Mouse (Mus musculus): Measurements from ENCODE around the gene Dpysl4. TPM values are rescaled to one million over a fixed set of nuclear protein-coding genes. Genes with fewer than 3 reads are reported as not detected.

Dpysl4 gene
- polyA plus RNA-seq, 1 experiment from 2014 or later: 10.2 TPM

GRCm38 (mm10) chr7:139096399-139096798, 10.6 kb downstream of the Dpysl4 start:
- no peak overlapping the region for H3K27ac ChIP-seq (ENCODE audit: low read depth)
- no peak overlapping the region for H3K4me3 ChIP-seq (ENCODE audit: low read depth, low read length)
- DNase-seq (no peak), ATAC-seq (ENCODE audit: insufficient read depth) (no peak)
- no peaks in the 10 kb centered on the region for H3K36me3 ChIP-seq (ENCODE audit: insufficient read depth)
- 79% methylated on average over 6 of the region's 6 CpGs for WGBS
- no peak for TF ChIP-seq CTCF (IDR thresholded peaks at IDR 0.05; ENCODE audit: low read depth)
- no peak overlapping the region for H3K4me2 ChIP-seq
- no peak overlapping the region for H3K9ac ChIP-seq
- no peaks in the 10 kb centered on the region for H3K27me3 ChIP-seq (ENCODE audit: insufficient read depth, low read length)
- H3K9me3 ChIP-seq (ENCODE audit: low read depth, low read length): no peaks in the 10 kb centered on the region
- H3K4me1 ChIP-seq (ENCODE audit: insufficient read depth): no peaks in the 10 kb centered on the region

GRCm38 (mm10) chr7:139100531-139101095, 14.8 kb downstream of the Dpysl4 start:
- DNase-seq (no peak), ATAC-seq (ENCODE audit: insufficient read depth) (no peak)
- Histone ChIP-seq H3K27ac (ENCODE audit: low read depth) (no peak overlapping the region), H3K9me3 (ENCODE audit: low read depth, low read length) (no peaks in the 10 kb centered on the region), H3K9ac (no peak overlapping the region), H3K4me2 (no peak overlapping the region), H3K4me1 (ENCODE audit: insufficient read depth) (no peaks in the 10 kb centered on the region), H3K36me3 (ENCODE audit: insufficient read depth) (no peaks in the 10 kb centered on the region), H3K4me3 (ENCODE audit: low read depth, low read length) (no peak overlapping the region), H3K27me3 (ENCODE audit: insufficient read depth, low read length) (no peaks in the 10 kb centered on the region)
- 69% methylated on average over 12 of the region's 12 CpGs for WGBS
- TF ChIP-seq CTCF (IDR thresholded peaks at IDR 0.05; ENCODE audit: low read depth): no peak

- no peak for ATAC-seq (ENCODE audit: insufficient read depth)
- no peak for TF ChIP-seq CTCF (IDR thresholded peaks at IDR 0.05; ENCODE audit: low read depth)
These were observed 15.5 kb downstream of the Dpysl4 start for GRCm38 (mm10) chr7:139101286-139101804.

GRCm38 (mm10) chr7:139101826-139102225, 16.0 kb downstream of the Dpysl4 start:
- 68% methylated on average over 3 of the region's 3 CpGs for WGBS
- no peak for ATAC-seq (ENCODE audit: insufficient read depth)
- TF ChIP-seq CTCF (IDR thresholded peaks at IDR 0.05; ENCODE audit: low read depth): no peak

More at GRCm38 (mm10) chr7:139101286-139101804, 15.5 kb downstream of the Dpysl4 start:
- Histone ChIP-seq H3K27me3 (ENCODE audit: insufficient read depth, low read length) (no peaks in the 10 kb centered on the region), H3K27ac (ENCODE audit: low read depth) (no peak overlapping the region), H3K9ac (no peak overlapping the region), H3K4me2 (no peak overlapping the region), H3K9me3 (ENCODE audit: low read depth, low read length) (no peaks in the 10 kb centered on the region), H3K36me3 (ENCODE audit: insufficient read depth) (no peaks in the 10 kb centered on the region), H3K4me3 (ENCODE audit: low read depth, low read length) (no peak overlapping the region), H3K4me1 (ENCODE audit: insufficient read depth) (no peaks in the 10 kb centered on the region)
- WGBS: 76% methylated on average over 10 of the region's 10 CpGs
- DNase-seq: no peak

GRCm38 (mm10) chr7:139103960-139104381, 18.2 kb downstream of the Dpysl4 start:
- H3K9ac ChIP-seq: no peak overlapping the region
- H3K4me2 ChIP-seq: no peak overlapping the region
- no peaks in the 10 kb centered on the region for H3K27me3 ChIP-seq (ENCODE audit: insufficient read depth, low read length)
- DNase-seq (no peak), ATAC-seq (ENCODE audit: insufficient read depth) (0 out of 2 replicates have a peak, but pooled peaks have one; percentile 38)
- no peaks in the 10 kb centered on the region for H3K36me3 ChIP-seq (ENCODE audit: insufficient read depth)
- no peak overlapping the region for H3K4me3 ChIP-seq (ENCODE audit: low read depth, low read length)
- no peaks in the 10 kb centered on the region for H3K4me1 ChIP-seq (ENCODE audit: insufficient read depth)
- peak; percentile 28; the same call in 1 of the 2 replicates for TF ChIP-seq CTCF (IDR thresholded peaks at IDR 0.05; ENCODE audit: low read depth)
- no peaks in the 10 kb centered on the region for H3K9me3 ChIP-seq (ENCODE audit: low read depth, low read length)
- 54% methylated on average over 10 of the region's 10 CpGs for whole genome bisulfite sequencing
- H3K27ac ChIP-seq (ENCODE audit: low read depth): no peak overlapping the region

More at GRCm38 (mm10) chr7:139101826-139102225, 16.0 kb downstream of the Dpysl4 start:
- Histone ChIP-seq H3K9me3 (ENCODE audit: low read depth, low read length) (no peaks in the 10 kb centered on the region), H3K27me3 (ENCODE audit: insufficient read depth, low read length) (no peaks in the 10 kb centered on the region), H3K36me3 (ENCODE audit: insufficient read depth) (no peaks in the 10 kb centered on the region), H3K4me3 (ENCODE audit: low read depth, low read length) (no peak overlapping the region), H3K9ac (no peak overlapping the region), H3K27ac (ENCODE audit: low read depth) (no peak overlapping the region), H3K4me1 (ENCODE audit: insufficient read depth) (no peaks in the 10 kb centered on the region), H3K4me2 (no peak overlapping the region)
- DNase-seq: no peak

GRCm38 (mm10) chr7:139105076-139105475, 19.3 kb downstream of the Dpysl4 start:
- Histone ChIP-seq H3K9me3 (ENCODE audit: low read depth, low read length) (no peaks in the 10 kb centered on the region), H3K9ac (no peak overlapping the region), H3K4me2 (no peak overlapping the region), H3K27ac (ENCODE audit: low read depth) (no peak overlapping the region), H3K4me1 (ENCODE audit: insufficient read depth) (no peaks in the 10 kb centered on the region), H3K36me3 (ENCODE audit: insufficient read depth) (no peaks in the 10 kb centered on the region), H3K4me3 (ENCODE audit: low read depth, low read length) (no peak overlapping the region), H3K27me3 (ENCODE audit: insufficient read depth, low read length) (no peaks in the 10 kb centered on the region)
- ATAC-seq (ENCODE audit: insufficient read depth) (no peak), DNase-seq (no peak)
- WGBS: 80% methylated on average over 5 of the region's 5 CpGs
- no peak for TF ChIP-seq CTCF (IDR thresholded peaks at IDR 0.05; ENCODE audit: low read depth)

- ATAC-seq (ENCODE audit: insufficient read depth) (no peak), DNase-seq (no peak)
- WGBS: 88% methylated on average over 7 of the region's 7 CpGs
- no peak for TF ChIP-seq CTCF (IDR thresholded peaks at IDR 0.05; ENCODE audit: low read depth)
- Histone ChIP-seq H3K27me3 (ENCODE audit: insufficient read depth, low read length) (no peaks in the 10 kb centered on the region), H3K27ac (ENCODE audit: low read depth) (no peak overlapping the region), H3K4me2 (no peak overlapping the region), H3K9ac (no peak overlapping the region), H3K9me3 (ENCODE audit: low read depth, low read length) (no peaks in the 10 kb centered on the region), H3K4me1 (ENCODE audit: insufficient read depth) (no peaks in the 10 kb centered on the region), H3K4me3 (ENCODE audit: low read depth, low read length) (no peak overlapping the region), H3K36me3 (ENCODE audit: insufficient read depth) (no peaks in the 10 kb centered on the region)
These were observed 19.9 kb downstream of the Dpysl4 start for GRCm38 (mm10) chr7:139105705-139106104.

Data from lung, embryonic 14.5 days (tissue).